Mouse (Mus musculus) forebrain, embryonic 11.5 days (tissue): ENCODE data around the gene Rhbg. TPM values are rescaled to one million over a fixed set of nuclear protein-coding genes. Genes with fewer than 3 reads are reported as not detected.
"Not testable (repeated sequence)": the region's sequence is repeated elsewhere in the genome, so short reads cannot be mapped to it uniquely, and the experiment has no call there.

Source experiments
- ATAC-seq: fragments of 200-750 bp; cut with Nextera tagmentation; replicated peaks from 2 replicates; pipeline ENCODE4 v1.8.0; 2017; ENCODE audit warnings: moderate TSS enrichment; ENCODE audit not compliant: low FRiP score
- DNase-seq: peaks from one replicate; pipeline ENCODE4 v3.0.0-alpha.2; 2017; ENCODE audit warnings: low spot score
- H3K27ac ChIP-seq: fragments of 300-500 bp; sonication (generic); 2 replicates; pipeline ENCODE4 v1.5.1; 2014; ENCODE audit warnings: low read depth, low read length
- H3K27me3 ChIP-seq: fragments of 300-500 bp; sonication (generic); 2 replicates; pipeline ENCODE4 v1.6.1; 2014; ENCODE audit warnings: mild to moderate bottlenecking, low read length, mixed read lengths; ENCODE audit not compliant: control insufficient read depth, insufficient read depth
- H3K36me3 ChIP-seq: fragments of 300-500 bp; sonication (generic); 2 replicates; pipeline ENCODE4 v1.6.1; 2014; ENCODE audit warnings: mild to moderate bottlenecking, low read length, moderate library complexity, mixed read lengths; ENCODE audit not compliant: control insufficient read depth, insufficient read depth
- H3K4me1 ChIP-seq: fragments of 300-500 bp; sonication (generic); replicated peaks from 2 replicates; pipeline ENCODE4 v1.6.1; 2014; ENCODE audit warnings: low read length, mixed read lengths; ENCODE audit not compliant: control insufficient read depth, insufficient read depth
- H3K4me2 ChIP-seq: fragments of 300-500 bp; sonication (generic); 2 replicates; pipeline ENCODE4 v1.6.1; 2014; ENCODE audit warnings: low read depth, mild to moderate bottlenecking, low read length, moderate library complexity, mixed read lengths; ENCODE audit not compliant: severe bottlenecking
- H3K4me3 ChIP-seq: fragments of 300-500 bp; sonication (generic); 2 replicates; pipeline ENCODE4 v1.5.1; 2014; ENCODE audit warnings: low read depth, low read length
- H3K9ac ChIP-seq: fragments of 300-500 bp; sonication (generic); 2 replicates; pipeline ENCODE4 v1.6.1; 2014; ENCODE audit warnings: low read length
- H3K9me3 ChIP-seq: fragments of 300-500 bp; sonication (generic); 2 replicates; pipeline ENCODE4 v1.6.1; 2016; ENCODE audit warnings: low read length, mixed read lengths; ENCODE audit not compliant: control insufficient read depth
- WGBS: fragments of 180-500 bp; shearing (Covaris S2); extraction: QIAGEN DNeasy Blood & Tissue Kit; methylation state at CpG from one replicate; pipeline ENCODE4 v1.1.7; 2014; 5-methylcytosine and 5-hydroxymethylcytosine counted together
- polyA plus RNA-seq: library from polyadenylated mRNA; unstranded; fragments of >200 nt; fragmentation: Nextera tagmentation; extraction: Ambion mirVana; gene quantifications from 2 replicates; pipeline ENCODE4 v1.2.1, GENCODE M21; 2014

The Rhbg gene
- 0.36 TPM in 1 of 2 replicates, not detected in the other for polyA plus RNA-seq

- WGBS: 3% methylated on average over 34 of the region's 34 CpGs
- Histone ChIP-seq H3K27ac (no peak within 1 kb of the TSS), H3K27me3 (peaks cover 17% of the 10 kb centered on the region)
Observed at GRCm38 (mm10) chr3:88254268-88254926, at the start of gene Rhbg. Gene Rhbg (minus strand): TSS chr3:88254709.

GRCm38 (mm10) chr3:88299172-88299571 is 44.7 kb upstream of the Rhbg start:
- no peak overlapping the region for H3K9ac ChIP-seq
- H3K27me3 ChIP-seq: no peaks in the 10 kb centered on the region
- no peak for DNase-seq
- H3K4me1 ChIP-seq: peaks cover 5% of the 10 kb centered on the region
- WGBS: 87% methylated on average over 1 of the region's 1 CpGs
- H3K27ac ChIP-seq: no peak overlapping the region
- no peak overlapping the region for H3K4me2 ChIP-seq
- no peak overlapping the region for H3K4me3 ChIP-seq
- no peaks in the 10 kb centered on the region for H3K9me3 ChIP-seq
- ATAC-seq: no peak
- peaks cover 22% of the 10 kb centered on the region for H3K36me3 ChIP-seq

More at GRCm38 (mm10) chr3:88254268-88254926, at the start of gene Rhbg:
- no peaks in the 10 kb centered on the region for H3K36me3 ChIP-seq
- peak; percentile 64 for DNase-seq
- H3K4me1 ChIP-seq: peaks cover 4% of the 10 kb centered on the region
- H3K9me3 ChIP-seq: no peaks in the 10 kb centered on the region
- peak within 1 kb of the TSS; percentile 54 for H3K9ac ChIP-seq
- no peak for ATAC-seq
- peak within 1 kb of the TSS; percentile 31 for H3K4me3 ChIP-seq
- H3K4me2 ChIP-seq: peak within 1 kb of the TSS; percentile 68

GRCm38 (mm10) chr3:88297321-88297851 is 42.9 kb upstream of the Rhbg start:
- under 1% methylated on average over 30 of the region's 30 CpGs for WGBS
- ATAC-seq (no peak), DNase-seq (no peak)
- H3K4me2 ChIP-seq: peak overlapping the region; percentile 90
- peak overlapping the region; percentile 81 for H3K27ac ChIP-seq
- H3K9ac ChIP-seq: peak overlapping the region; percentile 93
- peaks cover 16% of the 10 kb centered on the region for H3K36me3 ChIP-seq
- H3K9me3 ChIP-seq: no peaks in the 10 kb centered on the region
- H3K27me3 ChIP-seq: no peaks in the 10 kb centered on the region
- H3K4me1 ChIP-seq: peaks cover 5% of the 10 kb centered on the region
- peak overlapping the region; percentile 80 for H3K4me3 ChIP-seq

GRCm38 (mm10) chr3:88296561-88297318 is 42.2 kb upstream of the Rhbg start, which contains the start of the genes Tsacc and Cct3:
Gene Tsacc (minus strand): TSS chr3:88296999.
Gene Cct3 (plus strand): TSS chr3:88297116.
- peak within 1 kb of the TSS; percentile 90 for H3K4me2 ChIP-seq
- peak within 1 kb of the TSS; percentile 80 for H3K4me3 ChIP-seq
- peak within 1 kb of the TSS; percentile 93 for H3K9ac ChIP-seq
- no peaks in the 10 kb centered on the region for H3K27me3 ChIP-seq
- WGBS: under 1% methylated on average over 44 of the region's 44 CpGs
- DNase-seq (peak; percentile 96), ATAC-seq (peak; percentile 99)
- no peaks in the 10 kb centered on the region for H3K9me3 ChIP-seq
- peaks cover 14% of the 10 kb centered on the region for H3K36me3 ChIP-seq
- peaks cover 5% of the 10 kb centered on the region for H3K4me1 ChIP-seq
- H3K27ac ChIP-seq: peak within 1 kb of the TSS; percentile 81

GRCm38 (mm10) chr3:88296110-88296560 is 41.6 kb upstream of the Rhbg start:
- Histone ChIP-seq H3K4me3 (peak overlapping the region; percentile 80), H3K27ac (peak overlapping the region; percentile 67), H3K4me1 (peaks cover 5% of the 10 kb centered on the region), H3K9me3 (no peaks in the 10 kb centered on the region), H3K9ac (peak overlapping the region; percentile 51), H3K4me2 (peak overlapping the region; percentile 90), H3K36me3 (peaks cover 8% of the 10 kb centered on the region), H3K27me3 (no peaks in the 10 kb centered on the region)
- ATAC-seq (peak; percentile 36; the same call in 1 of the 2 replicates), DNase-seq (peak; percentile 58)
- under 1% methylated on average over 12 of the region's 12 CpGs for WGBS

GRCm38 (mm10) chr3:88295272-88295671 is 40.8 kb upstream of the Rhbg start:
- not testable (repeated sequence) for H3K27ac ChIP-seq, ATAC-seq, H3K36me3 ChIP-seq, H3K27me3 ChIP-seq, DNase-seq, H3K4me1 ChIP-seq, H3K9me3 ChIP-seq, H3K4me3 ChIP-seq
- Histone ChIP-seq H3K9ac (peak overlapping the region; percentile 33; the same call in 1 of the 2 replicates), H3K4me2 (peak overlapping the region; percentile 90; the same call in 1 of the 2 replicates)
- WGBS: 85% methylated on average over 1 of the region's 1 CpGs

- no peak for ATAC-seq
- Histone ChIP-seq H3K4me1 (no peaks in the 10 kb centered on the region), H3K27ac (no peak overlapping the region), H3K9ac (no peak overlapping the region), H3K36me3 (no peaks in the 10 kb centered on the region), H3K27me3 (no peaks in the 10 kb centered on the region), H3K4me2 (no peak overlapping the region), H3K9me3 (no peaks in the 10 kb centered on the region), H3K4me3 (no peak overlapping the region)
- 56% methylated on average over 4 of the region's 4 CpGs for WGBS
- peak; percentile 58 for DNase-seq
Observed at GRCm38 (mm10) chr3:88291970-88292369, 37.5 kb upstream of the Rhbg start.

GRCm38 (mm10) chr3:88288133-88288713 is 33.7 kb upstream of the Rhbg start:
- H3K36me3 ChIP-seq, ATAC-seq, H3K4me3 ChIP-seq, DNase-seq, H3K9ac ChIP-seq, H3K9me3 ChIP-seq, H3K27me3 ChIP-seq, H3K4me2 ChIP-seq, H3K4me1 ChIP-seq, H3K27ac ChIP-seq: not testable (repeated sequence)
- 72% methylated on average over 8 of the region's 10 CpGs for WGBS
